Mouse (Mus musculus) C2C12 (cell line): ENCODE measurements around the gene Tmem38b.

Experiments
- CTCF ChIP-seq: IDR thresholded peaks from one replicate; pipeline ENCODE4 v1.5.1; 2011; ENCODE audit not compliant: control insufficient read depth, insufficient read depth, insufficient read length
- MAX ChIP-seq: IDR thresholded peaks from one replicate; pipeline ENCODE4 v1.6.1; 2011; ENCODE audit warnings: mild to moderate bottlenecking, control low read depth
- MYOD1 ChIP-seq: IDR thresholded peaks from one replicate; pipeline ENCODE4 v1.6.1; 2011; ENCODE audit warnings: low read depth; ENCODE audit not compliant: control insufficient read depth, insufficient read length
- MYOG ChIP-seq: IDR thresholded peaks from one replicate; pipeline ENCODE4 v1.6.1; 2011; ENCODE audit not compliant: control insufficient read depth, insufficient read length; ENCODE audit errors: extremely low read depth

DNA sequence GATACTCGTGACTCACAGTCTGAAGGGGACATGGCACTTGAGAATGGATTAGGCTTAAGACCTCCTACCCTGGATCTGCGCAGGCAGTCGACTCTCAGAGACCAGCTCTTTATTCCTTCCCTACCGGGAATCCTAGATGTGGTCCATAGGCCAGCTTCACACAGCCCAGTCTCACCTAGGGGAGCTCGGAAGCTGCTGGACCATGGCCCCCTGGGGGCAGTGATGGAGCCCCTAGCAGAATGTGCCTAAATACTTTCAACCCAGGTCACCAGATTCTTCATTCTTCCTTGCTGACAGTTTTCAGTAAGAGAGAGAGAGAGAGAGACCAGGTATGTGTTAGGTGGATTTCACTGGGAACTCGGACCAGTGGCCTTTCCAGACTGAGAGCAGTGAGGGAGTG is 36.3 kb downstream of the Tmem38b start:
- no peak for TF ChIP-seq CTCF
- no peak for TF ChIP-seq MAX
- no peak for TF ChIP-seq MYOD1
- TF ChIP-seq MYOG, result no peak
